Mouse (Mus musculus) gastrocnemius, postnatal 10 days (tissue): ENCODE measurements around the gene Sva. TPM values are rescaled to one million over a fixed set of nuclear protein-coding genes. Genes with fewer than 3 reads are reported as not detected.

ENCODE experiments used
- DNase-seq: peaks from one replicate; pipeline ENCODE4 v3.0.0; 2021; ENCODE audit warnings: mixed read lengths
- long read RNA-seq, 2 experiments: library from polyadenylated mRNA; stranded (forward); transcript quantifications; one replicate each; pipeline ENCODE4 v2.0.0; 2021
- total RNA-seq, 2 experiments: library from RNA; stranded (reverse); gene quantifications; 2 replicates each; pipeline ENCODE4 v1.2.3; 2021

Gene Sva
- not detected for total RNA-seq
- long read RNA-seq, experiment 1 = 0 reads
- long read RNA-seq, experiment 2 = 0 reads

GRCm38 (mm10) chr6:42038094-42038493 lies at the start of gene Sva:
Gene Sva, plus strand, starts transcription at chr6:42038394.
- DNase-seq = no peak

Other genes starting within 250 kb of the Sva start
- gene Pip, start 190.9 kb upstream of the Sva start, total RNA-seq = not detected
- not detected for gene Sval2, start 185.4 kb upstream of the Sva start, total RNA-seq
- not detected for gene Sval1, start 86.8 kb upstream of the Sva start, total RNA-seq
- not detected for gene Sval3, start 70.3 kb upstream of the Sva start, total RNA-seq
- not detected for gene Tas2r139, start 102.5 kb downstream of the Sva start, total RNA-seq
- gene Tas2r144, start 176.9 kb downstream of the Sva start, total RNA-seq = not detected
- gene Gstk1, start 207.5 kb downstream of the Sva start, total RNA-seq = 10 to 100 TPM; 10.9 to 12.7 TPM
- gene Tmem139, start 223.6 kb downstream of the Sva start, total RNA-seq = not detected
- gene Casp2, start 226.6 kb downstream of the Sva start, total RNA-seq = 10 to 100 TPM; 10.5 to 18.3 TPM
- gene Clcn1, start 248.3 kb downstream of the Sva start, total RNA-seq = 10 to 100 TPM; 74.8 to 78.2 TPM